Comparison of ENCODE assay signal across 34 mouse cellular contexts in genomic region chr11:83893325-83893724, GRCm38 (mm10). TPM values are rescaled to one million over a fixed set of nuclear protein-coding genes. Genes with fewer than 3 reads are reported as not detected.
A peak's percentile ranks its signal among the peaks of the same experiment; 100 is the strongest.
DNase-seq lines count a peak whose midpoint lies in the region; ATAC-seq and TF ChIP-seq lines count a peak whose summit lies in the region.
"Had no signal": no experiment of that assay in that cellular context is flagged by ENCODE, and none has a peak within 500 bp of the region (broad histone marks: within the 10 kb centered on the region; RNA-seq: fewer than 3 reads in every experiment).

No protein-coding gene starts in this region.

- peak overlapping the region; percentile 33; the same call in 1 of the 2 replicates for H3K27ac ChIP-seq in lung, embryonic 16.5 days (ENCODE audit: low read length)
- H3K27ac ChIP-seq: forebrain, embryonic 13.5 days; heart, embryonic 10.5 days; heart, embryonic 15.5 days; limb, embryonic 12.5 days; liver, embryonic 15.5 days; neural tube, embryonic 13.5 days; stomach, postnatal 0 days had no signal

- H3ac ChIP-seq in myocyte (ENCODE audit: control insufficient read depth, insufficient read length), result no peak overlapping the region

- H3K9ac ChIP-seq in lung, embryonic 16.5 days (ENCODE audit: low read length), result no peak overlapping the region
- H3K9ac ChIP-seq: forebrain, embryonic 13.5 days; heart, embryonic 15.5 days; limb, embryonic 12.5 days; liver, embryonic 15.5 days; lung, embryonic 14.5 days; neural tube, embryonic 13.5 days had no signal

- ATAC-seq in lung, embryonic 16.5 days (ENCODE audit: low read depth), result no peak
- ATAC-seq: forebrain, embryonic 13.5 days; hindbrain, embryonic 16.5 days; Patski had no signal

- H3K27me3 ChIP-seq in lung, embryonic 16.5 days (ENCODE audit: control insufficient read depth, insufficient read depth, low read depth, low read length), result no peaks in the 10 kb centered on the region
- H3K27me3 ChIP-seq in myocyte (ENCODE audit: control insufficient read depth, insufficient read depth, insufficient read length), result peaks cover 9% of the 10 kb centered on the region
- H3K27me3 ChIP-seq: forebrain, embryonic 13.5 days; heart, embryonic 15.5 days; limb, embryonic 12.5 days; liver, embryonic 15.5 days; neural tube, embryonic 13.5 days; Patski had no signal

- peak; percentile 10 for DNase-seq in gastrocnemius, postnatal 10 days
- no peak for DNase-seq in gastrocnemius, adult 8-10 months (ENCODE audit: low spot score in 2 of 2)
- DNase-seq in lung, postnatal 14 days, result no peak
- peak; percentile 87 for DNase-seq in adrenal gland, adult 8-10 months
- no peak for DNase-seq in right cerebral cortex, adult 2 months (ENCODE audit: low spot score in 2 of 2)
- DNase-seq in layer of hippocampus, adult 9-11 months, result no peak
- DNase-seq: cerebellum, adult 18-20 months; cerebellum, postnatal 25 days; kidney, adult 18-20 months; kidney, postnatal 10 days; lung, embryonic 14.5 days; lung, postnatal 36 days; right cerebral cortex, adult 18-20 months; right cerebral cortex, postnatal 4 days; thymus, adult 18-20 months; thymus, postnatal 25 days had no signal

- H3K4me2 ChIP-seq in lung, embryonic 16.5 days (ENCODE audit: low read depth, low read length), result no peak overlapping the region
- H3K4me2 ChIP-seq in myocyte (ENCODE audit: low read depth), result no peak overlapping the region
- H3K4me2 ChIP-seq: forebrain, embryonic 13.5 days; heart, embryonic 15.5 days; limb, embryonic 12.5 days; liver, embryonic 15.5 days; lung, embryonic 14.5 days; midbrain, embryonic 11.5 days; neural tube, embryonic 13.5 days had no signal

- H3K4me1 ChIP-seq in lung, embryonic 16.5 days (replicated peaks; ENCODE audit: control insufficient read depth, insufficient read depth, low read length), result peaks cover 8% of the 10 kb centered on the region; the same call in 1 of the 2 replicates
- H3K4me1 ChIP-seq: forebrain, embryonic 13.5 days; heart, embryonic 15.5 days; limb, embryonic 12.5 days; neural tube, embryonic 13.5 days had no signal

- no peaks in the 10 kb centered on the region for H3K79me2 ChIP-seq in myocyte (ENCODE audit: control insufficient read depth, insufficient read depth)

- 0 out of 2 replicates have a peak, but pooled peaks cover 3% of the 10 kb centered on the region for H3K36me3 ChIP-seq in lung, embryonic 16.5 days (ENCODE audit: control insufficient read depth, insufficient read depth, low read length)
- no peaks in the 10 kb centered on the region for H3K36me3 ChIP-seq in myocyte (ENCODE audit: control insufficient read depth, insufficient read depth)
- H3K36me3 ChIP-seq: G1E; heart, embryonic 10.5 days; heart, embryonic 15.5 days; limb, embryonic 12.5 days; neural tube, embryonic 13.5 days had no signal

- H3K4me3 ChIP-seq in lung, embryonic 16.5 days (ENCODE audit: low read length), result no peak overlapping the region
- no peak overlapping the region for H3K4me3 ChIP-seq in myocyte
- H3K4me3 ChIP-seq: forebrain, embryonic 13.5 days; heart, embryonic 10.5 days; heart, embryonic 15.5 days; limb, embryonic 12.5 days; liver, embryonic 15.5 days; neural tube, embryonic 13.5 days had no signal

- WGBS in lung, embryonic 16.5 days, result 61% methylated on average over 9 of the region's 9 CpGs

- H3K9me3 ChIP-seq in lung, embryonic 16.5 days (ENCODE audit: control insufficient read depth, low read length), result no peaks in the 10 kb centered on the region
- H3K9me3 ChIP-seq: forebrain, embryonic 13.5 days; G1E; heart, embryonic 10.5 days; heart, embryonic 15.5 days; limb, embryonic 12.5 days; liver, embryonic 15.5 days; neural tube, embryonic 13.5 days had no signal

- no peak for TF ChIP-seq POLR2A in myocyte (IDR thresholded peaks at IDR 0.05; ENCODE audit: insufficient read length, low read depth)

TF ChIP-seq in myocyte, 11 proteins besides CTCF, POLR2A, EP300 and RAD21:
- TF ChIP-seq POLR2AphosphoS2 (IDR thresholded peaks at IDR 0.05; ENCODE audit: insufficient read length, low read depth) (no peak), TCF3 (IDR thresholded peaks at IDR 0.05; ENCODE audit: insufficient read length, low read depth) (no peak), MYOG (IDR thresholded peaks at IDR 0.05; ENCODE audit: control insufficient read depth in 1 of 3, insufficient read depth in 1 of 3, insufficient read length in 2 of 3, low read depth in 2 of 3) (peak in 2 of 3 experiments; percentile 48 to 66), MYOD1 (IDR thresholded peaks at IDR 0.05; ENCODE audit: control insufficient read depth in 1 of 3, insufficient read length in 2 of 3, low read depth in 2 of 3) (peak in 2 of 3 experiments; percentile 39 to 62)

RNA-seq across cellular contexts. Expression of gene Hnf1b, which starts 43.5 kb away (rescaled TPM):
- total RNA-seq in gastrocnemius, postnatal 10 days (2021), result not detected
- total RNA-seq in gastrocnemius, adult 8-10 months (2022), result not detected
- 9.1 and 11.7 TPM in 2 replicates for polyA plus RNA-seq in lung, embryonic 16.5 days (2015; fragmentation: Nextera tagmentation; extraction: Ambion mirVana)
- total RNA-seq in adrenal gland, adult 8-10 months (2022), result under 1 TPM in 2 of 4 experiments, not detected in 2; 0.11 to 0.12 TPM
- not detected for polyA plus RNA-seq in myocyte (2012; fragmentation: generic; extraction: Trizol)
- total RNA-seq: granulocyte monocyte progenitor cell, adult 5-6 weeks; heart, postnatal 25 days; megakaryocyte, adult 5-6 weeks; midbrain, postnatal 0 days had no signal
- polyA plus RNA-seq: embryonic facial prominence, embryonic 11.5 days; forebrain, embryonic 13.5 days; G1E; limb, embryonic 12.5 days; midbrain, embryonic 11.5 days had no signal

RNA-seq across cellular contexts. Expression of gene Ddx52, which starts 48.5 kb away (rescaled TPM):
- 10 to 100 TPM; 11.0 to 12.4 TPM for total RNA-seq in gastrocnemius, postnatal 10 days (2021)
- total RNA-seq in gastrocnemius, adult 8-10 months (2022), result 10 to 100 TPM in 3 of 4 experiments, 1 to 10 TPM in 1; 9.8 to 12.4 (median 11.0) TPM
- polyA plus RNA-seq in lung, embryonic 16.5 days (2015; fragmentation: Nextera tagmentation; extraction: Ambion mirVana), result 31.4 and 35.6 TPM in 2 replicates
- 10 to 100 TPM; 18.8 to 26.6 (median 26.0) TPM for total RNA-seq in adrenal gland, adult 8-10 months (2022)
- polyA plus RNA-seq in myocyte (2012; fragmentation: generic; extraction: Trizol), result 12.1 TPM

Comparison
In these comparisons a context has a peak if more than half of its experiments do, and no peak if none do; other contexts are left out.
1. DNase-seq: peak in gastrocnemius, postnatal 10 days (single experiment) and adrenal gland, adult 8-10 months (single experiment); none in gastrocnemius, adult 8-10 months (0 of 2), lung, postnatal 14 days (single experiment), right cerebral cortex, adult 2 months (0 of 2) and layer of hippocampus, adult 9-11 months (single experiment).